Mouse (Mus musculus) hindbrain, embryonic 14.5 days (tissue): ENCODE measurements around the gene Krt15. TPM values are rescaled to one million over a fixed set of nuclear protein-coding genes. Genes with fewer than 3 reads are reported as not detected.

Source experiments
- ATAC-seq: fragments of 200-750 bp; cut with Nextera tagmentation; 2 replicates; pipeline ENCODE4 v1.8.0; 2017; ENCODE audit warnings: moderate number of reproducible peaks, mild to moderate bottlenecking, moderate TSS enrichment, moderate library complexity; ENCODE audit not compliant: low FRiP score
- DNase-seq: peaks from one replicate; pipeline ENCODE4 v3.0.0-alpha.2; 2015; ENCODE audit warnings: low spot score
- H3K27ac ChIP-seq: fragments of 300-500 bp; sonication (generic); 2 replicates; pipeline ENCODE4 v1.5.1; 2014; ENCODE audit warnings: mild to moderate bottlenecking, moderate library complexity
- H3K27me3 ChIP-seq: fragments of 300-500 bp; sonication (generic); 2 replicates; pipeline ENCODE4 v1.6.1; 2014; ENCODE audit warnings: mild to moderate bottlenecking, low read length, mixed read lengths; ENCODE audit not compliant: control insufficient read depth, insufficient read depth
- H3K36me3 ChIP-seq: fragments of 300-500 bp; sonication (generic); replicated peaks from 2 replicates; pipeline ENCODE4 v1.6.1; 2014; ENCODE audit not compliant: control insufficient read depth, insufficient read depth
- H3K4me1 ChIP-seq: fragments of 300-500 bp; sonication (generic); replicated peaks from 2 replicates; pipeline ENCODE4 v1.6.1; 2014; ENCODE audit warnings: antibody characterized with exemption, low read length, mixed read lengths; ENCODE audit not compliant: control insufficient read depth, insufficient read depth
- H3K4me2 ChIP-seq: fragments of 300-500 bp; sonication (generic); replicated peaks from 2 replicates; pipeline ENCODE4 v1.6.1; 2014; ENCODE audit warnings: mild to moderate bottlenecking, moderate library complexity
- H3K4me3 ChIP-seq: fragments of 300-500 bp; sonication (generic); replicated peaks from 2 replicates; pipeline ENCODE4 v1.5.1; 2014; ENCODE audit warnings: mild to moderate bottlenecking, low read length
- H3K9ac ChIP-seq: fragments of 300-500 bp; sonication (generic); 2 replicates; pipeline ENCODE4 v1.6.1; 2014
- H3K9me3 ChIP-seq: fragments of 300-500 bp; sonication (generic); 2 replicates; pipeline ENCODE4 v1.6.1; 2016; ENCODE audit warnings: low read length; ENCODE audit not compliant: control insufficient read depth
- WGBS: fragments of 180-500 bp; shearing (Covaris S2); extraction: QIAGEN DNeasy Blood & Tissue Kit; methylation state at CpG from one replicate; pipeline ENCODE4 v1.1.7; 2014; 5-methylcytosine and 5-hydroxymethylcytosine counted together
- polyA plus RNA-seq: library from polyadenylated mRNA; unstranded; fragments of >200 nt; fragmentation: Nextera tagmentation; extraction: Ambion mirVana; gene quantifications from 2 replicates; pipeline ENCODE4 v1.2.1, GENCODE M21; 2014

The Krt15 gene
- polyA plus RNA-seq, 1 experiment from 2014 or later: 0.15 TPM

DNA sequence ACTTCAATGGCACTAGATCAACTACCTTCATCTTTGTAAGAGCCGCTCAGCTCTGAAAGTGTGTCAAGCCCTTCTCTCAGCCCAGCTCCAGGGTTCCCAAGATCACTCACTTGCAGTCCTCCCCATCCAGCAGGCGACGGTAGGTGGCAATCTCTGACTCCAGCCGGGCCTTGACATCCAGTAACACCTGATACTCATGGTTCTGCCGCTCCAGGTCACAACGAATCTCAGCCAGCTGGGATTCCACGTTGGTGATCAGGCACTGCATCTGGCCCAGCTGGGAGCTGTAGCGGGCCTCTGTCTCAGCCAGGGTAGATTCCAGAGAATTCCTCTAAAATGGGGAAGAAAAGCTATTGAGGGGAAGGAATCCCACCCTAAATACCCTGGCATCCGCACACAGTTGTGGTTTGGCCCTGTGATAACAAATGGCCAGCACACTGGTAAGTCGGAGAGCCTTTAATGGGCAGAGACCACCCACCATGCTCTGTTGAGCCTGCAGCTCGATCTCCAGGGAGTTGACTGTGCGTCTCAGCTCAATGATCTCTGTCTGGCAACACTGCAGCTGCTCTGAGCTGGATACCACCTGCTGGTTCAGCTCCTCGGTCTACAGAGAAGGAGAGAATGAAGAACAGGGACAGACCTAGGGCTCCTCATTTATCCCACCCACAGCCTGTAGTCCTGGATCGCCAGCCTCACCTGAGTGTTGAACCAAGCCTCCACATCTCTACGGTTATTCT, 32.9 kb downstream of the Krt15 start:
- Histone ChIP-seq H3K4me2 (no peak overlapping the region), H3K27me3 (no peaks in the 10 kb centered on the region), H3K36me3 (no peaks in the 10 kb centered on the region), H3K27ac (no peak overlapping the region), H3K4me1 (no peaks in the 10 kb centered on the region), H3K9me3 (no peaks in the 10 kb centered on the region), H3K9ac (no peak overlapping the region), H3K4me3 (no peak overlapping the region)
- DNase-seq: no peak
- no peak for ATAC-seq
- WGBS: 66% methylated on average over 15 of the region's 15 CpGs

DNA sequence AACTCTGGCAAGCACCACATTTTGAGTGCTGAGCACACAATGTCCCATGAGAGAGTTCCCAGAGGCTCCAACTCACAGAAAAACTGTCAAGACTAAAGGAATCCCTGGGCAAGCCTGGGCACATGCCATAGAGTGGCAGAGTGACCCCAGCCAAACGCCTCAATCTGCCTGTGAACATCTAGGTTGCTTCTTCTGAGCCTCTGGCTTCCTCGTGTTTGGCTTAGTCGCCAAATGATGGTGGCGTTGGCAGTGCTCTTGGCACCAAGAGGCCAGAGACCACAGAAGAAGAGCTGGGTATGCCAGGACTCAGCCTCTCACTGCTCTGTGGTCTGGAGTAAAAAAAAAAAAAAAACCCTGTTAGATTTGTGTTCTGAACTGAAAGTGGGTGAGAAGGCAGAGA, 35.3 kb downstream of the Krt15 start:
- Histone ChIP-seq H3K27ac (no peak overlapping the region), H3K9me3 (no peaks in the 10 kb centered on the region), H3K36me3 (no peaks in the 10 kb centered on the region), H3K4me2 (no peak overlapping the region), H3K27me3 (no peaks in the 10 kb centered on the region), H3K4me1 (no peaks in the 10 kb centered on the region), H3K9ac (no peak overlapping the region), H3K4me3 (no peak overlapping the region)
- ATAC-seq (no peak), DNase-seq (no peak)
- WGBS: 91% methylated on average over 4 of the region's 4 CpGs

DNA sequence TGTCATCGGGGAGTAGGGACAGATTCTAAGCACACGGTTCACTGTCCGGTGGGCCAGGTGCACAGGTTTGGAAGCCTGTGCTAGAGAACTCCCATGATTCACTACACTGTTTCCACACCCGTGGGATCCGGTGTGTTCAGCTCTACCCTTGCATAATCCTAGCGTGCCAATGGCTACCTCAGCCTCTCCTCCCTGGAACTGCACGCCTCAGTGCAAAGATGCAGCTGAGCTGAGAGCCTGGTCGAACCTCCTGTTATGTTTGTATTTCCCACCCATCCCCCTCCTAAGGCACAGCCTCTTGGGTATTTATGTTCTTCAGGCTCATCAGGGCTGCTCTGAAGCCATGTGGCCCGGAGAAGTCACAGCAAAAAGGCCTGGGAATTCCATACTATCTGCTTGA, 37.9 kb downstream of the Krt15 start:
- no peak overlapping the region for H3K4me3 ChIP-seq
- H3K4me2 ChIP-seq: no peak overlapping the region
- 76% methylated on average over 9 of the region's 9 CpGs for whole genome bisulfite sequencing
- no peaks in the 10 kb centered on the region for H3K27me3 ChIP-seq
- H3K9me3 ChIP-seq: no peaks in the 10 kb centered on the region
- no peak overlapping the region for H3K27ac ChIP-seq
- H3K9ac ChIP-seq: no peak overlapping the region
- ATAC-seq (no peak), DNase-seq (no peak)
- no peaks in the 10 kb centered on the region for H3K4me1 ChIP-seq
- H3K36me3 ChIP-seq: no peaks in the 10 kb centered on the region

DNA sequence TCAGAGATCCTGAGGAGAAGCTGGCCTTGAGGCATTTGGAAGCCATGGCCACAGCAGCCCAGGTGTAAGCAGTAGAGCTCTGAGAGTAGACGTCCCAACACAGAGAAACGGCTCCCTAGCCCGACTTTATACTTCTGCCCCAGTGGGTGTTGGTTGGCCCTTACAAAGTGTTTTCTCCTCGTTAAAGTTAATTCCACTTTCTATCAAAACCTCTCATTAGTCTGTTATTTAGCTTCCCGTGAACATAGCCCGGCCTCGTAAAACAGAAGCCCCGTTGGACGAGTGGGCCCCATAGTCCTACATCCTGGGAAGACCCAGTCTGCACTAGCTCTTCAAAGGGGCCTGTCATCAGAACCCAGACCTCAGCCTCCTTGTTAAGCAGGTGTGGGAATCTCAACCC, 39.6 kb downstream of the Krt15 start, which contains the start of gene Krt35:
TSS of gene Krt35 (minus strand) at position 101 of the 400 bp plus-strand sequence.
- H3K36me3 ChIP-seq: no peaks in the 10 kb centered on the region
- WGBS: 90% methylated on average over 9 of the region's 9 CpGs
- no peak for ATAC-seq

DNA sequence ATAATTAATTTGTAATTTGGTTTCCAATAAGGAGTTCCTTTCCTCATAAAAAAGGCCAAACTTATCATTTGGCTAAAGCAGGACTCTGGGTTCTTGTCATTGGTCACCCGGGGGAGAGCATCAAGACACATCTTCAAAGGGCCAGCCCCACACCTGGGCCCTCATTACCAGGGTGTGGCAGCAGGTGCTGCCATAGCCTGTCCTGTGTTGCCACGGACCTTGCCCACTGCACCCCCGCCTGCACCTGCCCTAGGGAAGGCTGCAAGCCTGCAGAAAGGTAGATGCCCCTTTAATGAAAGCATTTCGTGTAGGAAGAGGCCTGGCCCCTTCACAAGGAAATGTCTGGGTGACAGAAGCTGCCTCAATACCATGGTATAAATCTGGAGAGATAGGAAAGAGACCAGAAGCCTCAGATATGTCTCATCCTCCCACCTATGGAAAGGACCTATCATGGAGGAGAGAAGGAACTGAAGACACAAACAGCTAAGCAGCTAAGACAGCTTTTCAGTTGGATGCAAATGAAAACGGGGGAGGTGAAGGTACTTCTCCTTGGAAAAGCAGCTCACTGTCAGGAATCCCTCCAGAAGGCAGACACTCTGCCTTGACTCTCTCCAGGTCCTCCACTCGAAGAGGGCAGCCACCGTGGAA, 47.2 kb downstream of the Krt15 start:
- DNase-seq (no peak), ATAC-seq (no peak)
- Histone ChIP-seq H3K27ac (no peak overlapping the region), H3K4me3 (no peak overlapping the region), H3K4me2 (no peak overlapping the region), H3K9me3 (no peaks in the 10 kb centered on the region), H3K9ac (no peak overlapping the region), H3K36me3 (no peaks in the 10 kb centered on the region), H3K4me1 (no peaks in the 10 kb centered on the region), H3K27me3 (no peaks in the 10 kb centered on the region)
- 71% methylated on average over 7 of the region's 7 CpGs for WGBS

More for the DNA sequence above, 39.6 kb downstream of the Krt15 start, which contains the start of gene Krt35:
- Histone ChIP-seq H3K9me3 (no peaks in the 10 kb centered on the region), H3K4me1 (no peaks in the 10 kb centered on the region), H3K27me3 (no peaks in the 10 kb centered on the region), H3K9ac (no peak within 1 kb of the TSS), H3K4me3 (no peak within 1 kb of the TSS), H3K27ac (no peak within 1 kb of the TSS), H3K4me2 (no peak within 1 kb of the TSS)
- DNase-seq: no peak

DNA sequence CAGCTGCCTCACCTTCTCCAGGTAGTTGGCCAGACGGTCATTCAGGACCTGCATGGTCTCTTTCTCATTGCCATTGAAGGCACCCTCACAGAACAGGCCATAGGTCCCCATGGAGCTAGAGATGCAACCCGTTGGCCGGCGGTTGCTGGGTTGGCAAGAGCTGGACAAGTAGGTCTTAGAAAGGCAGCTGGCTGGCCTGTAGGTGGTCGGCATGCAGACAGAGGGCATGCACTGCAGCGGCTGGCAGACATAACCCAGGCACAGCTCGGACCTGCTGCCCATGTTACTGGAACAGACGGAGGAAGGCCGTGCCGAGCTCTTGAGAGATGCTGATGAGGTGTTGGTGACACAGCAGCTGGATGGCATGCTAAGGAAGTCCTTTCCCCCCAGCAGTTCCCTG, 47.9 kb downstream of the Krt15 start, which contains the start of gene Krt32:
TSS of gene Krt32 (minus strand) at position 366 of the 400 bp plus-strand sequence.
- Histone ChIP-seq H3K4me2 (no peak within 1 kb of the TSS), H3K4me3 (no peak within 1 kb of the TSS), H3K4me1 (no peaks in the 10 kb centered on the region), H3K9me3 (no peaks in the 10 kb centered on the region), H3K36me3 (no peaks in the 10 kb centered on the region), H3K27ac (no peak within 1 kb of the TSS), H3K27me3 (no peaks in the 10 kb centered on the region), H3K9ac (no peak within 1 kb of the TSS)
- DNase-seq: no peak
- no peak for ATAC-seq
- 94% methylated on average over 10 of the region's 10 CpGs for WGBS

Other genes starting within 250 kb of the Krt15 start
- not detected in 2 replicates for gene Krtap31-1, start 228.0 kb downstream of the Krt15 start, polyA plus RNA-seq
- gene Gm11565, start 221.2 kb downstream of the Krt15 start, polyA plus RNA-seq: not detected in 2 replicates
- not detected in 2 replicates for gene Krtap31-2, start 199.6 kb downstream of the Krt15 start, polyA plus RNA-seq
- not detected in 2 replicates for gene Krtap9-5, start 187.5 kb downstream of the Krt15 start, polyA plus RNA-seq
- gene Krtap29-1, start 156.9 kb downstream of the Krt15 start, polyA plus RNA-seq: not detected in 2 replicates
- 0.16 and 0.29 TPM in 2 replicates for gene Krtap16-1, start 149.3 kb downstream of the Krt15 start, polyA plus RNA-seq
- gene Krtap17-1, start 141.9 kb downstream of the Krt15 start, polyA plus RNA-seq: 0.86 and 1.5 TPM in 2 replicates
- gene Krt33a, start 119.7 kb downstream of the Krt15 start, polyA plus RNA-seq: not detected in 2 replicates
- gene Krt33b, start 106.1 kb downstream of the Krt15 start, polyA plus RNA-seq: 0.13 TPM in 1 of 2 replicates, not detected in the other
- not detected in 2 replicates for gene Krt34, start 94.4 kb downstream of the Krt15 start, polyA plus RNA-seq
- not detected in 2 replicates for gene Krt31, start 85.4 kb downstream of the Krt15 start, polyA plus RNA-seq
- gene Krt32, start 47.7 kb downstream of the Krt15 start, polyA plus RNA-seq: not detected in 2 replicates
- gene Krt35, start 39.7 kb downstream of the Krt15 start, polyA plus RNA-seq: not detected in 2 replicates
- not detected in 2 replicates for gene Krt36, start 30.3 kb downstream of the Krt15 start, polyA plus RNA-seq
- not detected in 2 replicates for gene Krt13, start 14.4 kb downstream of the Krt15 start, polyA plus RNA-seq
- gene Krt19, start 12.7 kb upstream of the Krt15 start, polyA plus RNA-seq: 0.87 and 0.90 TPM in 2 replicates
- gene Krt9, start 57.3 kb upstream of the Krt15 start, polyA plus RNA-seq: not detected in 2 replicates
- gene Krt14, start 71.6 kb upstream of the Krt15 start, polyA plus RNA-seq: 0.23 TPM in 1 of 2 replicates, not detected in the other
- not detected in 2 replicates for gene Krt16, start 113.0 kb upstream of the Krt15 start, polyA plus RNA-seq
- 0.13 and 0.16 TPM in 2 replicates for gene Krt17, start 125.1 kb upstream of the Krt15 start, polyA plus RNA-seq
- not detected in 2 replicates for gene Krt42, start 133.9 kb upstream of the Krt15 start, polyA plus RNA-seq
- 1,239 and 1,372 TPM in 2 replicates for gene Eif1, start 184.0 kb upstream of the Krt15 start, polyA plus RNA-seq
- gene Gast, start 198.5 kb upstream of the Krt15 start, polyA plus RNA-seq: 0.50 TPM in 1 of 2 replicates, not detected in the other
- gene Hap1, start 220.2 kb upstream of the Krt15 start, polyA plus RNA-seq: 105 and 137 TPM in 2 replicates